Mouse (Mus musculus) ES-Bruce4 (cell line): Measurements from ENCODE around the gene Mreg. TPM values are rescaled to one million over a fixed set of nuclear protein-coding genes. Genes with fewer than 3 reads are reported as not detected.

Source experiments
- H3K27ac ChIP-seq: 2 replicates; pipeline ENCODE4 v1.5.1; 2012; ENCODE audit warnings: low read length, inconsistent platforms; ENCODE audit not compliant: insufficient read depth
- H3K27me3 ChIP-seq: 2 replicates; pipeline ENCODE4 v1.6.1; 2012; ENCODE audit warnings: mild to moderate bottlenecking, low read length, inconsistent platforms; ENCODE audit not compliant: control insufficient read depth, poor library complexity, insufficient read depth, severe bottlenecking
- H3K36me3 ChIP-seq: 2 replicates; pipeline ENCODE4 v1.6.1; 2012; ENCODE audit warnings: inconsistent platforms, mild to moderate bottlenecking, low read length, moderate library complexity; ENCODE audit not compliant: control insufficient read depth, poor library complexity, insufficient read depth, severe bottlenecking
- H3K4me1 ChIP-seq: one replicate; pipeline ENCODE4 v1.8.1; 2011; ENCODE audit warnings: low read length; ENCODE audit not compliant: control insufficient read depth, insufficient read depth
- H3K4me3 ChIP-seq: 2 replicates; pipeline ENCODE4 v1.5.1; 2011; ENCODE audit warnings: low read depth, mild to moderate bottlenecking, low read length
- H3K9ac ChIP-seq: 2 replicates; pipeline ENCODE4 v1.6.1; 2012; ENCODE audit warnings: low read depth, mild to moderate bottlenecking, inconsistent platforms; ENCODE audit not compliant: poor library complexity, severe bottlenecking
- H3K9me3 ChIP-seq: replicated peaks from 2 replicates; pipeline ENCODE4 v1.6.1; 2012; ENCODE audit warnings: mild to moderate bottlenecking, low read length, inconsistent platforms; ENCODE audit not compliant: control insufficient read depth, poor library complexity, insufficient read depth, severe bottlenecking
- CTCF ChIP-seq: IDR thresholded peaks from one replicate; pipeline ENCODE4 v1.8.1; 2011; ENCODE audit warnings: low read depth, low read length
- EP300 ChIP-seq: IDR thresholded peaks from 2 replicates; pipeline ENCODE4 v1.6.1; 2011; ENCODE audit warnings: low read depth, low read length; ENCODE audit not compliant: insufficient read depth
- POLR2A ChIP-seq: IDR thresholded peaks from one replicate; pipeline ENCODE4 v1.8.1; 2011; ENCODE audit warnings: low read length; ENCODE audit not compliant: insufficient read depth
- polyA plus RNA-seq: library from polyadenylated mRNA; stranded (reverse); fragments of >200 nt; gene quantifications from 2 replicates; pipeline ENCODE4 v1.2.4, GENCODE M21; 2011; ENCODE audit warnings: low read depth; ENCODE audit not compliant: missing spikeins, insufficient read depth, insufficient read length

Gene Mreg
- polyA plus RNA-seq, 1 experiment: 95.8 TPM

DNA sequence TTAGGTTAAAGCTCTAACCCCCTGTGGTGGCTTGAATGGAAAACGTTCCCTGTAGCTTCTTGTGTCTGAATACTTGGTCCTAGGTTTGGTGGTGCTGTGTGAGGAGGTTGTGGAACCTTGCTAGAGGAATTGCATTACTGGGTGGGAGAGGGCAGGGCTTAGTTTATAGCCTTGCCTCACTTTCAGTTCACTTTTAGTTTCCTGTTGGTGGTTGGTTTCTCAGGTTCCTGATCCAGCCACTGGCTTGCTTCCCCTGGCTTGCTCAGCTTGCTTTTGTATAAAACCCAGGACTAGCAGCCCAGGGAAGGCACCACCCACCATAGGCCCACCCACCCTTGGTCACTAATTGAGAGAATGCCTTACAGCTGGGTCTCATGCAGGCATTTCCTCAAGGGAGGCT, 77.6 kb downstream of the Mreg start:
- Histone ChIP-seq H3K36me3 (no peaks in the 10 kb centered on the region), H3K9ac (no peak overlapping the region), H3K4me3 (no peak overlapping the region), H3K9me3 (peaks cover 31% of the 10 kb centered on the region), H3K27ac (no peak overlapping the region), H3K27me3 (no peaks in the 10 kb centered on the region), H3K4me1 (no peaks in the 10 kb centered on the region)
- TF ChIP-seq CTCF (no peak), POLR2A (no peak), EP300 (no peak)

DNA sequence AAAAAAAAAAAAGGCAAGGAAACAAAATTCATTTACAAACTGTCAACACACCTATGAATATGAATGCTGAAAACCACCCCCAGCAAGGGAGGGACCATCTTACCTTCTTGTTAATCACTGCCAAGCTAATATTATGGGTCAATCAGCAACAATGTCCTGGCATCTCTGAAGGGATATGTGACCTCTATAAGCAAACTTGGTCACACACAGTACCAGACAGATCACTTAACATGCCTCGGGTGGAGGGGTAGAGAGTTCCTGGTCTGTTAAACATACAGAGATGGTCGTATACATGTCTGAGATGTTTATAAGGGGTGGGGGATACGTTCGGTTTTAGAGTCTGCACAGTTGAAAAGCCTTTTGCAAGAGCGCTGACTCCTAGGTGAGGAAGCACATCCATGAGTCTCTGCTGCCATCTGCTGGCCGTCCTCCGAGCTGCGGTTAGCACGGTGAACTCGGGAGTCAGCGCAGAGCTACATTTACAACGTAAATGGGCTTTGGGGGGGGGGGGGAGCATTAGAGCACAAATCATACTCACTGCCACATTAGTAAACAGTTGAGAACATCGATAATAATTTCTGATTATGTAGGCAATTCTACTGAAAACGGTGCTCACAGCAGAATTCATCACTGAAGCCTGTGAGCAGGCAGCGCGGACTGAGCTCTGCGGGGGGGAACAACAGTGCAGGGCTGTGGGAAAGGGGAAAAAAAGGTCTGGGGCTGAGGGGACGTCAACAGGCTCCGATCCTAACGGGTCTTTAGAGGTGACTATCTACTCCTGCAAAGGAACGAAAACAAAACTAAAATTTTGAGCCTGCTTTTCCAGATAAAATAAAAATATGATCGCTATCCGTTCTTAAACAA, 88.4 kb downstream of the Mreg start:
- Histone ChIP-seq H3K27ac (no peak overlapping the region), H3K9ac (no peak overlapping the region), H3K36me3 (no peaks in the 10 kb centered on the region), H3K9me3 (peaks cover 11% of the 10 kb centered on the region), H3K4me1 (no peaks in the 10 kb centered on the region), H3K4me3 (no peak overlapping the region), H3K27me3 (no peaks in the 10 kb centered on the region)
- TF ChIP-seq EP300: no peak
- no peak for TF ChIP-seq POLR2A
- peak; percentile 94 for TF ChIP-seq CTCF

DNA sequence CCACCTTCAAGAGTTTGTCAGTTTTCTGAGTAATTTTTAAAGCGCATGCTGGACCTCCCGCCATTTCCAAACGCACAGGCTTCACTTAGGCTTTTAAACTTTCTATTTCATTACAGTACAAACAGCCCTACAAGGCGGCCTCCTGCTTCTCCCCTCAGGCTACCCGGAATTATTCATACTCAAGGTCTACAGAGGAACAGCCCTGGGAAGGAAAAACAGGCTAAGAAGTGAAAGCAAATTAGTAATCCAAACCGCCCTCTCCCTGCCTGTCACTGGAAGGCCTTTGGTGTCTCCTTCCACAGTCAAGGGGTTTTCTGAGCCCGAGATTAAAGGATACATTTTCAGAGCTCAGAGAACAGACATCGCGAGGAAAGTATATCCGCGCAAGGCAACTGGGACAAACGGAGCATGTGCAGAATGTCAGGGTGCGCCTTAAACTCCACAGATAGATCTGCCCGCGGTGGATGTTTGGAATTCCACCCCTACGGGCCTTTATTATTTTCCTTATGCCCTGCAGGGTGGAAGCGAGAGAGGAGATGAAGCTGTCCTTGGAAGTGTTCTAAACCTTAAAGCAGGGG, 90.4 kb downstream of the Mreg start:
- Histone ChIP-seq H3K9ac (peak overlapping the region; percentile 31; the same call in 1 of the 2 replicates), H3K4me3 (no peak overlapping the region), H3K9me3 (peaks cover 10% of the 10 kb centered on the region)

GRCm38 (mm10) chr1:72119981-72120380, 92.1 kb downstream of the Mreg start:
- no peak overlapping the region for H3K4me3 ChIP-seq
- TF ChIP-seq CTCF (no peak), EP300 (no peak)
- no peaks in the 10 kb centered on the region for H3K27me3 ChIP-seq
- H3K36me3 ChIP-seq: no peaks in the 10 kb centered on the region
- H3K9me3 ChIP-seq: peaks cover 8% of the 10 kb centered on the region
- no peak overlapping the region for H3K27ac ChIP-seq
- no peaks in the 10 kb centered on the region for H3K4me1 ChIP-seq
- no peak overlapping the region for H3K9ac ChIP-seq

More for the DNA sequence above, 90.4 kb downstream of the Mreg start:
- H3K36me3 ChIP-seq: no peaks in the 10 kb centered on the region
- H3K4me1 ChIP-seq: no peaks in the 10 kb centered on the region
- TF ChIP-seq EP300 (no peak), CTCF (no peak), POLR2A (no peak)
- no peaks in the 10 kb centered on the region for H3K27me3 ChIP-seq
- H3K27ac ChIP-seq: no peak overlapping the region

GRCm38 (mm10) chr1:72114206-72114605, 97.9 kb downstream of the Mreg start:
- no peak for TF ChIP-seq POLR2A
- no peak for TF ChIP-seq EP300
- no peak for TF ChIP-seq CTCF
- no peak overlapping the region for H3K4me3 ChIP-seq
- no peaks in the 10 kb centered on the region for H3K9me3 ChIP-seq
- no peaks in the 10 kb centered on the region for H3K36me3 ChIP-seq
- H3K9ac ChIP-seq: no peak overlapping the region
- H3K27ac ChIP-seq: no peak overlapping the region
- no peaks in the 10 kb centered on the region for H3K27me3 ChIP-seq
- no peaks in the 10 kb centered on the region for H3K4me1 ChIP-seq

Other genes with a start within 250 kb of the Mreg start
- 61.1 and 67.1 TPM in 2 replicates for gene Pecr, start 72.0 kb upstream of the Mreg start, polyA plus RNA-seq
- gene Tmem169, start 72.1 kb upstream of the Mreg start, polyA plus RNA-seq: 0.67 and 1.3 TPM in 2 replicates
- gene Xrcc5, start 95.1 kb upstream of the Mreg start, polyA plus RNA-seq: 83.6 and 87.5 TPM in 2 replicates